Mouse (Mus musculus): ENCODE data around the gene Atg7.

GRCm38 (mm10) chr6:114891771-114892170 lies 248.9 kb downstream of the Atg7 start:
- no peak for TF ChIP-seq POLR2A (IDR thresholded peaks at IDR 0.05; ENCODE audit: insufficient read depth, low read depth, low read length)
- TF ChIP-seq CTCF (IDR thresholded peaks at IDR 0.05; ENCODE audit: insufficient read depth, low read depth, low read length), result no peak

Data from olfactory bulb, adult 2 months (tissue).